Mouse (Mus musculus) MEL (cell line): ENCODE data around the gene Slc2a9.

Experiments
- CTCF ChIP-seq, 3 experiments: IDR thresholded peaks in 2 of 3; conservative IDR thresholded peaks in 1 of 3; 2 replicates each; pipeline ENCODE4 v1.5.1; 2011 to 2012; ENCODE audit warnings: low read length in 3 of 3, low read depth in 2 of 3, mild to moderate bottlenecking in 2 of 3, improper control_type of control experiment in 1 of 3, inconsistent platforms in 1 of 3, mixed read lengths in 1 of 3, moderate library complexity in 1 of 3; ENCODE audit not compliant: control insufficient read depth in 1 of 3, insufficient read depth in 1 of 3, poor library complexity in 1 of 3, severe bottlenecking in 1 of 3
- GATA1 ChIP-seq: IDR thresholded peaks from 2 replicates; pipeline ENCODE4 v1.6.1; 2011; ENCODE audit warnings: low read depth, low read length, improper control_type of control experiment
- HCFC1 ChIP-seq: IDR thresholded peaks from 2 replicates; pipeline ENCODE4 v1.6.1; 2012; ENCODE audit warnings: low read depth, mild to moderate bottlenecking, inconsistent platforms, low read length, improper control_type of control experiment, moderate library complexity
- POLR2A ChIP-seq, 2 experiments: IDR thresholded peaks; 2 replicates each; pipeline ENCODE4 v1.6.1; 2011 to 2012; ENCODE audit warnings: low read length in 2 of 2, mild to moderate bottlenecking in 2 of 2, control low read depth in 1 of 2, improper control_type of control experiment in 1 of 2, low read depth in 1 of 2, moderate library complexity in 1 of 2; ENCODE audit not compliant: control insufficient read depth in 1 of 2, insufficient read depth in 1 of 2, poor library complexity in 1 of 2
- TCF12 ChIP-seq: IDR thresholded peaks from 2 replicates; pipeline ENCODE4 v1.6.1; 2014; ENCODE audit warnings: low read depth, mild to moderate bottlenecking, inconsistent platforms, low read length, improper control_type of control experiment, moderate library complexity
- ZC3H11A ChIP-seq: IDR thresholded peaks from 2 replicates; pipeline ENCODE4 v1.6.1; 2012; ENCODE audit warnings: low read depth, mild to moderate bottlenecking, inconsistent platforms, low read length, improper control_type of control experiment

DNA sequence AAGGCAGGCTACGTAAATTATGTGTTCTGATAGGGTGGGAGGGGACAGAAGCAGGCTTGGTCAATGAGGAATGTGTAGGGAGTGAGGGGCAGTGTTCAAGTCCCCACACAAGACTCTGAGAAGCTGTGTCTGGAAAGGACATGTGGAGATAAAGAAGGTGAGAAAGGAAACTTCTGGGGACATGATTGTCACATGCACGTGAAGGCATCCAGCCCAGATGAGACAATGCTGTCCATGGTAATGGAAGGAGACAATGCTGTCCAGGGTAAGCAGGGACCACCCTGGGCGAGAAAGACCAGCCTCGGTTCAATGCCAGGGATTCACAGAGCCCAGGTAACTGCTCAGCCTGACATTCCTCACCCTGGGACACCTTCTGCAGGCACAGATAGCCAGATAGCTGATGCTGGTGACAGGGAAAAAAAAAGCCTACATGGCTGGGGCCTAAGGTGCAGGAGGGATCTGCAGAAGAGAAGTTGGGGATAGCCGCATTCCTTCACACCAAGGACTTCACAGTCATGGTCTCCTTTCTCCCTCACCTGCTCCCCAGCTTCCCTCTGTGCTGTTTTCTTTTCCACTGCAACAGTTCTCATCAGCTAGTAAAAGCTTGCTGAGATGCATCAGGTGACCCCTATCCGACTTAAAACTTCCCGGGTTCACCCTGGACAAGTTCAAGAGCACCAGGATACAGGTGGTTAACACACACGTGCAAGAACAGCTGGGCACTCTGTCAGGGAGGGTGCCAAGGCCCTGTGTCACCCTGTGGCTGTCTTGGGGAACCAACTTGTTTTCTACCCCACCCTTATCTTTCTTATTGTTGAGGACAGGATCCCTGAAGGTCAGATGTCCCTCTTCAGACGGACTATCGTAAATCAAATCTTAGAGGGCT lies 21.9 kb downstream of the Slc2a9 start:
- TF ChIP-seq CTCF (IDR thresholded peaks at IDR 0.05 in 2 of 3, conservative IDR thresholded peaks at IDR 0.05 in 1 of 3; ENCODE audit: control insufficient read depth in 1 of 3, insufficient read depth in 1 of 3, low read depth in 2 of 3, low read length in 3 of 3, poor library complexity in 1 of 3, severe bottlenecking in 1 of 3) (no peak), HCFC1 (no peak), ZC3H11A (no peak), TCF12 (no peak), GATA1 (no peak), POLR2A (IDR thresholded peaks at IDR 0.05; ENCODE audit: control insufficient read depth in 1 of 2, insufficient read depth in 1 of 2, low read depth in 1 of 2, low read length in 2 of 2, poor library complexity in 1 of 2) (no peak)
